Mouse (Mus musculus): ENCODE results near the gene Gm10837.
A peak's percentile ranks its signal among the peaks of the same experiment; 100 is the strongest.

The Gm10837 gene

DNA sequence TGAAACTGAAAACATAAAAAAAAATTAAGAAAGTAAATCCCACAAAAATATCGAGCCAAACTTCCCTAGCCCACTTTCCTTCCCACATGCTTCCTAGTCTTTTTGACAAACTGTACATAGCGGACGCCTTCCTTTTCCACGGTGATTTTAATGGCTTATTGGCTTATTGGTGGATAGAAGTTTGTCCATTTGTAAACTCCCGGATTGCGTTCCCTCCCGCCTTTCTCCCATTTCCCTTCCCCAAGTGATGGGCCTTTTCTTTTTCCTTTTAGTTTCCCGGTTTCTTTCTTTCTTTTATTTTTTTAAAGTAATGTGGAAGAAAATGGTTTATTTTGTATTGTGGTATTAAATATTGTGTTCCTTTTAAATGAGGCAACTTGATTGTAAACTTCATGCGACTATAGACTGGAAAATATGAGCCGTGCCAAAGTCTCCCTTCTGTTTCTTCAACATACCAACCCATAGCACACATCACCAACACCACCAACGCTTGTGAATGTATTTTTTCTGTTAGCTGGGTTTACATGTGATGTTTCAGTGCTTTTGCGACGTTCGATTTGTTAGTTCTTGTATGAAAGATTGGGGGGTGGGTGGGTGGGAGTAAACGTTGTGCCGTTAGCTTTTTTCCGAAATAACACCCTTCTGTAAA lies 10.8 kb upstream of the Gm10837 start:
- no peak for DNase-seq

- DNase-seq, result no peak
These were observed 10.0 kb upstream of the Gm10837 start for GRCm38 (mm10) chr14:122480355-122480754.

DNA sequence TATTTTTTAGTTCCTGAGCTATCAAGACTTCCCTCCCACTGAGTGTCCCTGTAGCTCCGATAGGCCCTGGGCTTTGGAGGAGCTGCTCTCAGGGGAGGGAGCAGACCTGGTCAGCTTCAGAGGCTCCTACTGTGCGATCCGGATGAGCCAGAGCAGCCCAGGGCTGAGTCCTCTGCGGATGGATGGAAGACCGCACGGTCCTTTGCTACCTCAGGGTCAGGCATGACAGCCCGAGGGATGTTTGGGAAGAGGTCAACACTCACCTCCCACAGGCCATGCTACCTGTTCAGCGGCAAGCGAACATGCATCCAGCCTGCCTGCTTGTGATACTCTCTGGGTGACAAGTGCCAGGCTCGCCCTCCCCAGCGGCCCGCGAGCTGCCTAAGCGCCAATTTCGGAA lies 9.2 kb upstream of the Gm10837 start:
- peak in 1 of 2 experiments; percentile 31 for DNase-seq

DNA sequence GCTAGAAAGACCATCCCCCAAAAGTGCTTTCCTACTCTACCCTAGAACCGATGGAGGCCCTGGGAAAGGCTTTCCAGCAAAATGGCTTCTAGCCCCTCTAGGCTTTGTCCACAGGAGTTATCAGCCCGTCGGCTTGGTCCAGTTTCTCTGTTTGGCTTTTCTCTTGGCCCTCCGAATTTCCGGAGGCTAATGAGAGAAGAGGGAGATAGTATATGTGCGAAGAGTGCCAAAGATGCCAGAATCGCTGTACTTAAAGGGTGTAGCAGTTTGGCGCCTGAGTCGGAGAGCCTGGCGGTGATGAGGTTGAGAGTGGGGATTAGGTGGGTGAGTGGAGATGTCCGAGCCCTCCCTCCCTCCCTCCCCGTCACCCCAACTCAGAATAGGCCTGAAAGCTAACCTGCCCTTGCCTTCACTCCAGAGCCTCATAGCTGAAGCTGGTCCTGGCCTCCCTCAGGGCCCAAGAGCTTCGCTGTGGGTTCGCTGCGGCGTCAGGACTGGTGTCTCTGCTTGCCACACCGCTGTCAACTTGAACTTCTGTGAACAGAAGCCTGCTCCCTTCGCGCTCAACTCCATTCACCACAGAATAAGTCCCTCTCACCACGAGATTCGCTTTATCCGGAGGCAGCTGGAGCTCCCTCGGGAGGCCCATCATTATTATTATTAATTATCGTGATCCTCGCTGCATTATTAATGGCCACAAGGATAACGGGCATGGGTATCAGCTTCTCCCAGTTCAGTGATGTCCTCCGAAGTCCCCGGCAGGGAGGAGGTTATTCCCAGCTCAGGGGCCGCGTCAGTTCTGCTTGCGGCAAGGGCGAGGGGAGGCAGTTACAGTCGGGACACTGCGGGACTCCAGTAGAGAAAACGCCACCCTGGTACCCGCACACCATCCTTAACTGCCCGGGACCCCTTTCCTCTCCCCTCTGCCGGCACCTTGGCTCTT lies 8.0 kb upstream of the Gm10837 start:
- DNase-seq, result no peak

DNA sequence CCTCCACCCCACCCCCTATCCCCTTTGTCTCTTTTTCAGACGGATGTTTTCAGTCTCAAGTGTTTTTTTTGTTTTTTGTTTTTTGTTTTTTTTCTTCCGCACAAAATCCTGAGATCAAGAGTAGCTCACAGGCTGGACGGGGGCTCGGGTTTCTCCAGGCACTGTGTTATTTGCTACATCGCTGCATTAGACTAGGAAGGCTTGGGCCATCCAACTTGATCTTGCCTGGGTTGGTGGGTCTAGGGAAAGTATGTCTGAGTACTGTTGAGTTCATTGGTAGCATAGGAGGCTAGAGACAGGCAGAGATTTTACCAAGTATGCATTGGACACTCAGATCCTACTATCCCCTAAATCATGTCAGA lies 7.4 kb upstream of the Gm10837 start:
- no peak for DNase-seq

DNA sequence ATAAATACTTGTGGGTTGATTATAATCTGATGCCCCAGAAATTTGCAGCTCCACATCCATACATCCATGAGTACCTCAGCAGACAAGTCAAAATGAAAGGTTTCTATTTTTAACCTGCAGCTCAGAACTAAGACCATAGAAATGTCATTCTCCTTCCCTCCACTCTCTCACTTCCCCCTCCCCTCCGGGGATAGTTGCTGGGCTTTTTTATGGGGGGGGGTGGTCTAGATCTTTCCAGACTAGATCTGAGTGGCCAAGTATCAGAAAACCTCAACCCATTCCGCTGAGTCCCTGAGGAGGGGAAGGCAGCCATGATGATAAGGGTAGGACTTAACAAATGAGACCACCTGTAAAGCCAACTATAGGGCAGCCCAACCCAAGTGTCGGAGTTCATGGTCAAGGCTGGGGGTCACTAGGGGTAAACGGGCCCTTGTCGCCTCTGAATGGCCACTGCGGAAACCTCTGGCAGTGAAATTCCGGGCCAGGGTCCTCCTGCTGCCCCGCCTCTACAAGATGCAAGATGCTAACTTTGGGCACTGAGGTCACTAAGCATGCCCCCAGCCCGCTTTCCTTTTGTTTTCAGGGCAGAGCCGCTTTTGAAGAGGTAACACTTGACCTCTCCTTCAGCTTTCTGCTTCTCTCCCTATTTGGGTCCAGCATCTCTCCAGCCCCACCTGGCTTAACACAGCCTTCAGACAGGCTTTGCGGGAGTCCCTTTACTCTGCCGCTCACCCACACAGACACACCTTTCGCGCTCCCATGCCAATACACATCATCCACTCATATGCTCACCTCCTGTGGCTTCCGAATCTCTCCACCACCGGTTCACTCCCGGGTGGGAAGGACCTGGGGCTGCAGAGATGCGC lies 6.6 kb upstream of the Gm10837 start:
- no peak for DNase-seq

- DNase-seq, result no peak
These were observed 5.9 kb upstream of the Gm10837 start for GRCm38 (mm10) chr14:122484458-122484843.

- DNase-seq, result peak in 1 of 2 experiments; percentile 33
These were observed 5.4 kb upstream of the Gm10837 start for GRCm38 (mm10) chr14:122484844-122485551.

- DNase-seq, result no peak
These were observed 4.7 kb upstream of the Gm10837 start for GRCm38 (mm10) chr14:122485635-122486181.

- no peak for DNase-seq
These were observed 3.8 kb upstream of the Gm10837 start for GRCm38 (mm10) chr14:122486611-122487010.

DNA sequence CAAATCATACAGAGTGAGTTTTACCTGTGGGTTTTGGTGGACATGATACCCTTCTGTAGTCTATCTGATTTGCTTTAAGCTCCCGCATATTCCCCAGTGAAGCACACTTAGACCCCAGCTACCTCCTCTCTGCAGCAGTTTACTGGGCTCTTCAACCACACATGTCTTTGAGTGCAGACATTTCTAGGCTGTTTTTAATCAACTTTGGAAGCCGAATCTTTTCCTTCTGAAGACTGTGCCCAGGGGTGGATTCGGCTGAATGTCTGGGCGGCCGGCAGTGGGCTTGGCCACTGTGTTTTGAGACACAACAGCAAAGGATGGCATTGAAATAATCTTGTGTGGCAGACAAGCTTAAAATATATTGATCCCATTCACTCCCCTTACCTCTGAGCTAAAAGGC lies 3.0 kb upstream of the Gm10837 start:
- no peak for DNase-seq

- DNase-seq, result no peak
These were observed 1.3 kb upstream of the Gm10837 start for GRCm38 (mm10) chr14:122489041-122489440.

DNA sequence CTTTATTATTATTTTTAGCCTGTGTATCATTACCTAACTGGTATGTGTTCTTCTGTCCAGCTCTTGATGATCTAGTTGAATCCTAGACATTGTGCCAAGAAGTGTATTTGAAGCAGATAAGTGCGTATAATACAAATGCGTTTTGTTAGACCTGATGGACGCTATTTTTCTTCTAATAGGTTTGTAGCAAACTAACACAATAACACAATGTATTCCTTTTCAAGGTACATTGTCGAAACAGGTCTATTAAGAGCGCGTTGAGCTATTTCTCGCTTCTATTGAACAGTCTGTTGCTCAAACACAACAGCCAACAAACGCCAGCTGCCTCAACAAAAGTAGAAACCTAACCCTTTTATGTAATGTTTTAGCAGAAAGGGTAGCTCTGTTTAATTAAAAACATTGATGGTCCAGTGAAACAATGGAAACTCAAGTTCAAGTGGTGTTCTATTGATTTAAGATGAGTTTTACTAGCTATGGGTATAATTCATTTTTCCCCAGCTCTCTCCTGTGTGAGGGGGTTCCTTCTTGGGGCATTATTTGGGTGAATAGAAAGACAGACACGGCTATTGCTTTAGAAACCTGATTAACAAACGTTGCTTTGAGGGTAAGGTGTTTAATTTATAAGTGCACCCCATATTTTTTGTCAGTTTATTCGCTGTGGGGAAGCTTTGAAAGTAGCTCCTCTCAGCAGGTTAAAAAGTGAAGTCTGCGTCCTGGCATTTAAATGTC lies 536 bp upstream of the Gm10837 start:
- no peak for DNase-seq

DNA sequence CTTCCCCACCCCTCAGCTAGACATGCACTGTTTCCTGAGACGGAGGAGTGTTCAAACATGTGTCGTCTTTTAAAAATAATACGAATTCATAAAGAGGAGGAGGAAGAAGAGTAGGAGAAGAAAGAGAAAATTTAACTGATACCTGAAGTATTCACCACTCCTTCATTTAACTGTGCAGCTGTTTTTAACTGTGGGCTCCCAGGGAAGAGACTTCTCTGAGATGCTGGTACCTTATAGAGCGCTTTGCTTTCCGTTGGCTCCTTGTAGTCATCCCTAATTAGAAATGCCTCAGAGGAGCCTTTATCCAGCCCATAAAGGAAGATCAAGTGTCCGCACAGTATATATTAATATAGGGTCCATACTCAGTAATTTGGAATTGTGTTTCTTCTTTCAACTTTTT lies 1.1 kb downstream of the Gm10837 start:
- DNase-seq, result no peak

DNA sequence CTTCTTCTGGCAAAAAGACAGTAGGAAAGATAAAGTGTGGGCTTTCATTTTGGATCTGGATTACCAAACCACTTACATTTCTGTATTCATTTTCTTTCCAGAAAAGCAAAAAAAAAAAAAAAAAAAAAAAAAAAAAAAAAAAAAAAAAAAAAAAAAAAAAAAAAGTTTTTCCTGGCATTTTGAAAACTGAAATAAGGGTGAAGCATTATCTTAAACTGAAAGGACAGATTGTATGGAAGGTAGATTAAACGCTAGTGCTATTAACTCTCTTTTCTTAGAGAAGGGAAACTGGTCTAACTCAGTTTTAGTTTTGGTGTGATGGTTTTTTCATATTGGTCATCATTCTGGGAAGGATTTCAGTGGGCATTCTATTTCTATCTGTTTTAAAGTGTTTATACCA lies 1.6 kb downstream of the Gm10837 start:
- DNase-seq, result no peak

DNA sequence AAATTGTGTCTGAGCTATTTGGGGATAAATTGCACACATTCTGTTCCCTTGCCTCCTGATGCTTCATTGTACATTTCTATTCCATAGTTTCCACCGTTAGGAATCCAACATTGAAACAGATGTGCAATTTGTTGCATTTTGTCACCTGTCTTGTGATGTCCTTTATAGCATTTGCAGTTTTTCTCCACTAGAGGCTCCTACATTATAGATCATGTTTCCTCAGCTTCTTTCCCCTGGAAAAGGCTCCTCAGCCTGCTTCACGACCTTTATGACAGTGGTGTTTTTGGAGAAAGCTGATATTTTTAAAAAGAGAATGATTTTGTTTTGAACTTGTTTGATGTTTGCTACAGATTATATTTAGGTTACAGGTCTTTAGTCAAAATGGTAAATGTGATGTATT lies 18.7 kb downstream of the Gm10837 start:
- no peak for DNase-seq

- DNase-seq, result no peak
These were observed 21.1 kb downstream of the Gm10837 start for GRCm38 (mm10) chr14:122511519-122511918.

GRCm38 (mm10) chr14:122513511-122514036 lies 23.2 kb downstream of the Gm10837 start:
- no peak for DNase-seq

- DNase-seq, result no peak
These were observed 38.1 kb downstream of the Gm10837 start for GRCm38 (mm10) chr14:122528475-122528874.

GRCm38 (mm10) chr14:122534017-122534924 lies 43.9 kb downstream of the Gm10837 start, which contains the start of gene Pcca:
Pcca (plus strand) TSS chr14:122534324.
- peak; percentile 97 to 99 for DNase-seq
